Mouse (Mus musculus) liver, embryonic 14.5 days (tissue): ENCODE results near the gene Acly. TPM values are rescaled to one million over a fixed set of nuclear protein-coding genes. Genes with fewer than 3 reads are reported as not detected.
A peak's percentile ranks its signal among the peaks of the same experiment; 100 is the strongest.

Source experiments
- ATAC-seq: fragments of 200-750 bp; cut with Nextera tagmentation; 2 replicates; pipeline ENCODE4 v1.8.0; 2017; ENCODE audit warnings: moderate number of reproducible peaks, mild to moderate bottlenecking, moderate library complexity; ENCODE audit not compliant: insufficient read depth
- DNase-seq, 3 experiments: peaks; one replicate each; pipeline ENCODE4 v3.0.0-alpha.2; 2012 to 2013; ENCODE audit warnings: low read depth in 3 of 3, low spot score in 3 of 3
- H3K27ac ChIP-seq: fragments of 300-500 bp; sonication (generic); 2 replicates; pipeline ENCODE4 v1.5.1; 2014; ENCODE audit warnings: moderate library complexity, mild to moderate bottlenecking, control low read depth, inconsistent platforms
- H3K27me3 ChIP-seq: fragments of 300-500 bp; sonication (generic); 2 replicates; pipeline ENCODE4 v1.6.1; 2014; ENCODE audit warnings: mild to moderate bottlenecking, low read length, moderate library complexity; ENCODE audit not compliant: control insufficient read depth, insufficient read depth
- H3K36me3 ChIP-seq: fragments of 300-500 bp; sonication (generic); replicated peaks from 2 replicates; pipeline ENCODE4 v1.6.1; 2014; ENCODE audit warnings: low read depth; ENCODE audit not compliant: control insufficient read depth, insufficient read depth
- H3K4me1 ChIP-seq, 2 experiments: fragments of 200-500 bp in 1 of 2; fragments of 300-500 bp in 1 of 2; sonication (generic) in 1 of 2; replicated peaks; 2 replicates each; pipeline ENCODE4 v1.6.1; 2012 to 2014; ENCODE audit warnings: antibody characterized with exemption in 1 of 2, inconsistent platforms in 1 of 2, low read length in 1 of 2; ENCODE audit not compliant: control insufficient read depth in 2 of 2, insufficient read depth in 2 of 2
- H3K4me2 ChIP-seq: fragments of 300-500 bp; sonication (generic); 2 replicates; pipeline ENCODE4 v1.6.1; 2014; ENCODE audit warnings: low read depth, mild to moderate bottlenecking, control low read depth, moderate library complexity
- H3K4me3 ChIP-seq, 2 experiments: fragments of 200-500 bp in 1 of 2; fragments of 300-500 bp in 1 of 2; sonication (generic) in 1 of 2; 2 replicates each; pipeline ENCODE4 v1.5.1; 2012 to 2014; ENCODE audit warnings: low read depth in 2 of 2, low read length in 2 of 2, mild to moderate bottlenecking in 2 of 2, control low read depth in 1 of 2, inconsistent platforms in 1 of 2, moderate library complexity in 1 of 2; ENCODE audit not compliant: insufficient read depth in 1 of 2
- H3K9ac ChIP-seq: fragments of 300-500 bp; sonication (generic); replicated peaks from 2 replicates; pipeline ENCODE4 v1.6.1; 2014; ENCODE audit warnings: mild to moderate bottlenecking, control low read depth, moderate library complexity
- H3K9me3 ChIP-seq: fragments of 300-500 bp; sonication (generic); 2 replicates; pipeline ENCODE4 v1.6.1; 2016; ENCODE audit warnings: low read length, mixed read lengths; ENCODE audit not compliant: control insufficient read depth
- CTCF ChIP-seq: IDR thresholded peaks from 2 replicates; pipeline ENCODE4 v1.5.1; 2016; ENCODE audit warnings: antibody characterized with exemption, low read depth, control low read depth
- EP300 ChIP-seq: IDR thresholded peaks from 2 replicates; pipeline ENCODE4 v1.6.1; 2016; ENCODE audit warnings: antibody characterized with exemption, low read depth
- WGBS: fragments of 180-500 bp; shearing (Covaris S2); extraction: QIAGEN DNeasy Blood & Tissue Kit; methylation state at CpG from one replicate; pipeline ENCODE4 v1.1.7; 2014; ENCODE audit not compliant: insufficient replicate concordance; 5-methylcytosine and 5-hydroxymethylcytosine counted together
- polyA plus RNA-seq, 2 experiments: library from polyadenylated mRNA; depleted of rRNA in 1 of 2; stranded (reverse) in 1 of 2; unstranded in 1 of 2; fragments of >200 nt; fragmentation: Nextera tagmentation in 1 of 2; extraction: Ambion mirVana in 1 of 2; gene quantifications; 2 replicates each; pipeline versions ENCODE4 v1.2.1 to v1.2.3; 2012 to 2014

Gene Acly
- polyA plus RNA-seq, 2 experiments = 45.9 to 68.2 TPM

DNA sequence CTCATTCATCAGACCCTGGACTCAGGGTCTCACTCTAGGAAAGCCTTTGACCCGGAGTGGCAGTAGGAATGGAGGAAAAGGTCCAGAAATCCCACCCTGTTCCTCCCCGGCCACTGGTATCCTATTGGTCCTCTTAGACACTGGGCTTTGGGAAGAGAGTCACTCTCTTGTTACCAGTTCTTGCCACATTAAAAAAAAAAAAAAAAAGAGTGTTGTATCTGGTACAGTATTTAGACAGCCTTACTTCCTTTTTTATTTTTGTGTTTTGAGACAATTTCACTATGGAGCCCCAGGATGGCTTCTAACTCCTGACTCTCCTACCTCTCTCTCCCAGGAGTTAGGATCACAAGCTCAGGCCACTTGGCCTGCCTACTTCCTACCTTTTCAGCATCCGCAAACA lies 29.8 kb upstream of the Acly start:
- no peaks in the 10 kb centered on the region for H3K4me1 ChIP-seq
- H3K9me3 ChIP-seq = no peaks in the 10 kb centered on the region
- WGBS = 68% methylated on average over 3 of the region's 3 CpGs
- H3K36me3 ChIP-seq = no peaks in the 10 kb centered on the region
- TF ChIP-seq CTCF (no peak), EP300 (no peak)
- DNase-seq = no peak
- no peak overlapping the region for H3K9ac ChIP-seq
- no peak overlapping the region for H3K4me2 ChIP-seq
- H3K27me3 ChIP-seq = no peaks in the 10 kb centered on the region
- no peak for ATAC-seq
- H3K4me3 ChIP-seq = no peak overlapping the region
- H3K27ac ChIP-seq = no peak overlapping the region

DNA sequence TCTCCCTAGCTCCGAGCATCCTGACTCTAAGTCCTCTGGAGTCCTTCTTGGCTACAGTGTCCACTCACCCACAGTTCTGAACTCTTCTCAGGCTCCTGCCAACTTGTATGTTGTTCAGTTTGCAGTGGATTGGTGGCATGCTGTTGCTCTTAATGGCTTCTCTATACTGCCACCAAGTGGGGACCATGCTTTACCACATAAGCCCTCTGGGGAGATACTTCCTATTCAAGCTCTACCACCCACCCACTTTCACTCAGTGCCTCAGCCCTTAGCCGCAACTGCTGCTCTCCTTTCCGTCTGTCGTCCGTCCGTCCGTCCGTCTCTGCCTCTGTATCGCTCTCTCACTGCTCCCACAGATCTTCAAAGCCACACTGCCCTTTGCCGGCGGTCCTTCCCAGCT lies 27.8 kb upstream of the Acly start:
- DNase-seq (peak; percentile 49 to 55 (median 55)), ATAC-seq (0 out of 2 replicates have a peak, but pooled peaks have one; percentile 53)
- H3K27ac ChIP-seq = no peak overlapping the region
- peak overlapping the region; percentile 44 for H3K4me2 ChIP-seq
- no peak overlapping the region for H3K9ac ChIP-seq
- TF ChIP-seq EP300 (no peak), CTCF (peak; percentile 79)
- WGBS = 9% methylated on average over 11 of the region's 11 CpGs
- H3K4me3 ChIP-seq = peak overlapping the region in 1 of 2 experiments; percentile 26; a peak in 1 of 4 replicates
- no peaks in the 10 kb centered on the region for H3K4me1 ChIP-seq
- no peaks in the 10 kb centered on the region for H3K27me3 ChIP-seq
- H3K9me3 ChIP-seq = no peaks in the 10 kb centered on the region
- no peaks in the 10 kb centered on the region for H3K36me3 ChIP-seq

DNA sequence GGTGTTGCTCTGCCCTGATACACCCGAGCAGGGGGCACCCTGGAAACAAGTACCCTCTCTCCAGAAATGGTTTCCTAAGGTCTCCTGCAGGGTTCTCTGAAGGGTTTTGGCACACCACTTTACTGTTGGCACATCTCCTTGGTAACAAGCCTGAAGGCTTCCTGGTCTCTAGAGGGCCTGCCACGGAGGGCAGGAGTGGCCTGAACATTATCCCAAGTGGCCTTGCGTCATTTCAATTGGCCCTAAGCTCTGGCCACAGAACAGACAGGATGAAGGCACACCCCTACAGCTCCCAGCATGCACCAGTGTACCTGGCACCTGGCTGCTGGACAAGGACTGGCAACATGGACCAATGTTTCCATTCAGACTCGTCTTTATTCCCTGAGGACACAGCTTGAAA lies 25.0 kb upstream of the Acly start:
- H3K27me3 ChIP-seq = no peaks in the 10 kb centered on the region
- DNase-seq (no peak), ATAC-seq (no peak)
- no peak overlapping the region for H3K4me2 ChIP-seq
- no peaks in the 10 kb centered on the region for H3K9me3 ChIP-seq
- no peaks in the 10 kb centered on the region for H3K36me3 ChIP-seq
- no peak overlapping the region for H3K27ac ChIP-seq
- WGBS = 68% methylated on average over 4 of the region's 4 CpGs
- no peak for TF ChIP-seq CTCF
- TF ChIP-seq EP300 = no peak
- H3K4me3 ChIP-seq = no peak overlapping the region
- H3K9ac ChIP-seq = no peak overlapping the region
- H3K4me1 ChIP-seq = peaks cover 0 to 6% of the 10 kb centered on the region in 2 experiments; a peak in 1 of 4 replicates

DNA sequence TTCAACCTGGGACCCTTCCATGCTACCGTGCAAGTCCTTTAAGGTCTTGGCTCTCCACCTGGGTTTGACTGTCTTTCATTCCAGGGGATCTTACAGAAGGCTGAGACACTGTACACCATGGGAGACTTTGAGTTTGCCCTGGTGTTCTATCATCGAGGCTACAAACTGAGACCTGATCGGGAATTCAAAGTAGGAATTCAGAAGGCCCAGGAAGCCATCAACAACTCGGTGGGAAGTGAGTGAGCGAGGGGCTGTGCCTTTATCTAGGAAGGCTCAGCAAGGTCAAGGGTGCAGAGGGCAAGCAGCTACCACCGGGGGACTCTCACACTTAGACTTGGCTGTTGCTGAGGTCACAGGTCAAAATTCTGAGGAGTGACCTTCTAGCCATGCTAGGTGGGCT lies 22.3 kb upstream of the Acly start:
- 49% methylated on average over 6 of the region's 6 CpGs for WGBS

DNA sequence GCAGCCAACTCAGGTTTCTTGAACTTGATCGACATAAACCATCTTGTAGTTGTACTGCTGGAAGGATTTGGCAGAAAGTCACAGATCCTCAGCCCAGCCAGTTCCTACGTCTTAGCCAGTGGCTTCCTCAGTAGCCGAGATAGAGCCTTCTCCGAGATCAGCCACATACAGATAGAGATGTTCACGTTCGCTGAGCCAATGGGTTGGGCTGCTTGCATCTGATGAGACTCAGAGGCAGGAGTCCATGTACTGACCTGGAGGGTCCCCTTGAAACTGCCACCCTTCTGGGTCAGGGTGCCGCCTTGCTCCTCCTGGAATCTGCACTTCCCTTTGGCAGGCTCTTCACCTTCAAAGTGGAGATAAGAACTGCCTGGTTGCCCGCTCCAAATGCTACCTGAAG lies 21.7 kb upstream of the Acly start:
- H3K4me2 ChIP-seq = no peak overlapping the region
- WGBS = 52% methylated on average over 8 of the region's 8 CpGs
- no peak overlapping the region for H3K9ac ChIP-seq
- no peaks in the 10 kb centered on the region for H3K9me3 ChIP-seq
- no peaks in the 10 kb centered on the region for H3K36me3 ChIP-seq
- ATAC-seq = no peak
- no peak overlapping the region for H3K27ac ChIP-seq
- peaks cover 6 to 20% of the 10 kb centered on the region in 2 experiments for H3K4me1 ChIP-seq
- no peak overlapping the region for H3K4me3 ChIP-seq
- TF ChIP-seq EP300 (no peak), CTCF (no peak)
- H3K27me3 ChIP-seq = no peaks in the 10 kb centered on the region
- no peak for DNase-seq

More for the DNA sequence above, 22.3 kb upstream of the Acly start:
- Histone ChIP-seq H3K27ac (no peak overlapping the region), H3K4me3 (no peak overlapping the region), H3K4me1 (peaks cover 3 to 15% of the 10 kb centered on the region in 2 experiments), H3K9ac (no peak overlapping the region), H3K27me3 (no peaks in the 10 kb centered on the region), H3K9me3 (no peaks in the 10 kb centered on the region), H3K36me3 (no peaks in the 10 kb centered on the region), H3K4me2 (no peak overlapping the region)
- DNase-seq (no peak), ATAC-seq (no peak)
- no peak for TF ChIP-seq CTCF
- no peak for TF ChIP-seq EP300
